Mouse (Mus musculus): ENCODE data around the gene Fzr1.

GRCm38 (mm10) chr10:81406504-81407440 is 28.5 kb upstream of the Fzr1 start:
- TF ChIP-seq CTCF (conservative IDR thresholded peaks at IDR 0.05; ENCODE audit: low read length) (no peak), POU5F1 (IDR thresholded peaks at IDR 0.05; ENCODE audit: borderline replicate concordance, low read length) (no peak)
